Mouse (Mus musculus) left cerebral cortex, adult 18-20 months (tissue): ENCODE results near the gene Pgap1. TPM values are rescaled to one million over a fixed set of nuclear protein-coding genes. Genes with fewer than 3 reads are reported as not detected.
A peak's percentile ranks its signal among the peaks of the same experiment; 100 is the strongest.

Experiments used
- DNase-seq, 2 experiments: peaks; one replicate each; pipeline ENCODE4 v3.0.0; 2021 to 2022; ENCODE audit warnings: low spot score in 2 of 2, mixed read lengths in 1 of 2
- total RNA-seq, 2 experiments: library from RNA; stranded (reverse); gene quantifications; 2 replicates each; pipeline ENCODE4 v1.2.3; 2021

The Pgap1 gene
- total RNA-seq, 2 experiments from 2014 or later = 26.3 to 31.0 TPM

DNA sequence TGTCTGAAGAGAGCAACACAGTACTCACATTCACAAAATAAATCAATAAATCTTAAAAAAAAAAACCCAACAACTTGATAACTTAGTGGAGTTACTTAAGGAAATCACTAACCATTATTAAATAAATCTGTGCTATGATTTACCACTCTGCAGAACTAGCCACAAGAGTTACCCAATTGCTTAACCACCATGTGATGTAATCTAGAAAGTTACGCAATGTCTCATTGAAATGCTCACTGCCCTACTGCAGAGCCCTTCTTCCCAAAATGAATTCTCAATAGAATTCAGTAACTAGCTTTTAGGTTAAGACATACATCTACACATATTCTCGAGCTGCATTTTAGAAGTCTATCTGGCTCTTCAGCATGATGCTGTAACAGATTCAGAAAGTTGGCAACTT is 33.8 kb downstream of the Pgap1 start:
- DNase-seq = no peak

DNA sequence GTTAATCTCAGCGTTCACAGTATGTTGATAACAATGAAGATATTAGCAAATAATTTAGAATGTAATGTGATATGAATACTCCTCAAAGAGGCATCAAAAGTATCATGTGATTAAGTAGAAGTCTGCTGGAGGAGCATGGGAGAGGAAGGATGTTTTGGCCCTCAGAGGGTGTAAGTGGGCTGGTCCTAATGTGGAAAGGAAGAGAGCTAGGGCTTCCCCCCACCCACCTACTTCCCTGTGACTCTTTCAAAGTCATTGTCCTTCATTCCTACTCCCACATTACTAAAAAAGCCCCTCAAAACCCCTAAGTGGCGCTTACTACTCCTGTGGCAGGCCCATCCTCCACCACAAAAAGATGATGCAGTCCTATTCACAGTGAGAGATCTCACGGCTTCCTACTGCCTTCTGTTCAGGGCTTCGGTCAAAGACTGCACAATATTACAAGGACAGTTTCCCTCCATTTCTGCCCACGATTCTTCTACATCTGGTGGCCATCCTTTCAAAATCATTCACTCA is 37.4 kb downstream of the Pgap1 start:
- DNase-seq = no peak

DNA sequence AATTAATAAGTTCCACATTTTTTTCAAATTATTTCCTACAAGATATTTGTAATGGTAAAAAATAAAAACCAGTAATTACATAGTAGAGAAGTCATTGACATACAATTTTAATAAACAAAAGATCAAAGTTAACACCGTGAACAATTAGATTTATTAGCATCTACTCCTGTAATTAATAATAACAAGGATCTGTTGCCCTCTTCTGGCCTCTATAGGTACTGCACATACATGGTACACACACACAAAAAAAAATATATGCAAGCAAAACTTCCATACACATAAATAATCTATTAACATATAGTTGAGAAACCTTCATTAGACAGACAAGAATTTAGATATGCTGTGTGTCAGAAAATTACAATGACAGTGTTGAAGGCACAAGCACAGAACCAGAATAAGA is 43.6 kb downstream of the Pgap1 start:
- no peak for DNase-seq

DNA sequence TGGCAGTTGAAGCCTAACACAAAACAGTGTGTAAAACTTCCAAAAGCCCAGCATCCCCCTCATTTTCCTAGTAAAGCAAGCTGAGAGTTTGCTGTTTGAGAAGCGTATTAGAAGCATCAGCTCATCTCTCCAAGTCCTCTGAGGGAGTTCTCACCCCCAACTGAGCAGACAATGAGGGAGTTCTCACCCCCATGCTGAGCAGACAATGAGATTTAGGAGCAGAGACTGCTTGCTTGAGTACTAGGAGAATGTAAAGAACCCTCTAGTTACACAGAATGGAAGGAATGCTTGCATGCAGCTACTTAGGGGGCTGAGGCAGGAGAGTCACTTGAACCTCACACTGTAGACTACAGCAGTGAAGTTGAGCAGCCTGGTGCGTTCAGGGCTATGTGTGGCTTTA is 59.0 kb downstream of the Pgap1 start:
- DNase-seq = no peak

DNA sequence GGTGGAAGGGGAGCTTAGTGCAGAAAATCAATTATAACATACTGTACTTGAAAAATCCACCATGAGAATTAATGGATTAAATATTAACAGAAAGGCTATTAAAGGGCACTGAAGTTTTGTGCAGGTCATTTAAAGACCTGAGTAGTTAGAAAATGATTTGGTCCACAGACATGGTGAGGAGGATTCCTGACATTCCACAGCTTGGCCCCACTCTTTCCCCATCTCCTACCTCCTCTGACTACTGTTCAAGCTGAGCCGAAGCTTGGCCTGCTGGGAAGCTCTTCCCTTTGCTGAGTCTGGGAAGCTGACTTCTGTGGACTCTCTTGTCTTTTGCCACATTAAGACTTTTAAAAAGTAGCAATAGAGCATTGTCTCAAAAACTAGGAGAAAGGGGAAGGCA is 61.2 kb downstream of the Pgap1 start:
- DNase-seq = no peak

DNA sequence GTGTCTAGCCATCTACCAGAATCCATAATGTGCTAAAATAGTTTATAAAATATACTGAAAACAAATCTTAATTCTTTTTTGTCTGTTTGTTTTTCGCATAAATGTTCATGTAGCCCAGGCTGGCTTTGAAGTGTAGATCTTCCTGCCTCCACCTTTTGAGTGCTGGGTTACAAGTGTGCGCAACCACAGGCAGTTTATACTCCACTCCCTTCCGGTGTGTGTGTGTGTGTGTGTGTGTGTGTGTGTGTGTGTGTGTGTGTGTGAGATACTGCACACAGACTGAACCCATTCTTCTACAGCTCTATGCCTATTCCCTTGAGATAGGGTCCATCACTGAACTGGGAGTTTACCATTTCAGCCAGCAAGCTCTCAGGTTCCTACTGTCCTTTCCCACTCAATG is 64.0 kb downstream of the Pgap1 start:
- no peak for DNase-seq

DNA sequence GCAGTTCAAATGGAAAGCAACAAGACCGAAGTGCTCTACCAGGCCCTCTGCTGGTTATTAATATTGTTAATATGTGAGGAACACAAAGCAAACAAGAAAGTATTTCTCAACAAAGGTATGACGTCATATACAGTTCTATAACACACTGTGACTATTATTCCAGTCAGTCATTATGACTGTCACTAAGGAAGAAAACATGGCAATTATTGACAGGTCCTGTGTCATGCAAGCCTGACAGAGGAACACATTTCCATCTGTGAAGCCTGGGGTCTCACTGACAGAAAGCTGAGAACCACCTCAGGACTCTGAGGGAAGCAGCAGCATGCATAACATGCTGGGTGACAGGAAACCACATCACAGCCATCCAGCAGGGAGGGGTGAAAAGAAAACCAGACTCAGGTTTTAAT is 65.0 kb downstream of the Pgap1 start:
- DNase-seq = no peak

DNA sequence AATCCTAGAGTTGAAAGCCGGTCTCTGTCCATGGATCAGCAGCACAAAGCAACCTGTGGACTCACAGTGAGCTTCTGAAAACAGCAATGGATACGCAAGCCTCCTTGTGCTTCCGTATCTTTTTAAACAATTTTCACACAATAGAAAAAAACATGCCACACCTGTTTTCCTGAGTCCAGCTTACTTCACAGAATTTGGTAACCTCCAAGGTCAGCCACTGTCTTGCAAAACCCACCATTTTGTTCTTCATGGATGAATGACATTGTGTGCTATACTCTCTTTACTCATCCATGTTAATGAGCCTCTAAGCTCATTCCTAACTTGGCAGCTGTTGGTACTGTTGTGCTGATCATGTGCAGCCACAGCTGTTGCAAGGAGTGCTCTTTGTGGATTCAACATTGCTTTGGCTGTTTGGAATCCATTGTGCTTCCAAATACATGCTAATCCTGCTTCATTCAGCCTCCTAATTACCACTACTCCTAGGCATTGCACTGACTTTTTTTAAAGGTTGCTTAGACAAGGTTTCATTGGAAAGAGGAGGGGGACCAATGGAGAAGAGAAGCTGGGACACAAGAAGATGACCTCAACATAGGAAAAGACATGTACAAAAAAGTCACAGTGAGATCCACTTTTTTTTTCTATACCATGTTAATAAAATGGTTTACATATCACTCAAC is 72.6 kb downstream of the Pgap1 start:
- no peak for DNase-seq

DNA sequence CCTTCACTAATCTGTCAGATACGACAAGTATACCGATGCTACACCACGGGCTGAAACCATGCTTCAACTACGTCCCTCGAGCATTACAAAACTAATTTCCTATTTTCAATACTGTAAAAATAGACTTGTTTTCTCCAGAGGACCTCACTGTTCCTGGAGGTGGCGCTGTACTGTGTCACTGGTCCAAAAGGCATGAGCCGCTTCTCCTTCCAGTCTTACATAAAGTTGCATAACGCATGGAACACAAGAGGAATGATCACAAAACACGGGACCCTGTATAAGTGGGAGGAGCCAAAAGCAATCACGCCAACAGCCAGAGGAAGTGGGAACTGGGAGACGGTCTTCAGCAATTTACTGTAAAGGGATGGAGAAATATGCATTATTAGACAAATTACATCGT is 77.0 kb downstream of the Pgap1 start:
- DNase-seq = no peak

DNA sequence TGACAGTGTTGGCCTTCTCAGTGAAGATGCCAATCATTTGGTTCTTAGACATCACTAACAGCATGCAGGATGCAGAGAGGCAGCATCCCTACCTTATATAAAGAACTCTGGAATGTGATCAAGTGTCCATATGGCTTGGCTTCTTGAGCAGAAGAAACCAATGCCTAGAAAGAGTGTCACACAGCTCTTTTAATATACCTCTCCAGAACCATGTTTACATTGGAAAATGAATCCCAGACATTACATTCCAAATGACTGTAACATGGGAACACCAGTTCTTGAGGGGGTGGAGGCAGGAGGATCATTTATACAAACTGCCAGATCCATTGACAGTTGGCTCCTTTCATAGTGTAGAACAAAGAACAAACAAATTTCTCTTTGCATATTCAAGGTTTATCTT is 88.8 kb downstream of the Pgap1 start:
- peak; percentile 25 to 33 for DNase-seq

DNA sequence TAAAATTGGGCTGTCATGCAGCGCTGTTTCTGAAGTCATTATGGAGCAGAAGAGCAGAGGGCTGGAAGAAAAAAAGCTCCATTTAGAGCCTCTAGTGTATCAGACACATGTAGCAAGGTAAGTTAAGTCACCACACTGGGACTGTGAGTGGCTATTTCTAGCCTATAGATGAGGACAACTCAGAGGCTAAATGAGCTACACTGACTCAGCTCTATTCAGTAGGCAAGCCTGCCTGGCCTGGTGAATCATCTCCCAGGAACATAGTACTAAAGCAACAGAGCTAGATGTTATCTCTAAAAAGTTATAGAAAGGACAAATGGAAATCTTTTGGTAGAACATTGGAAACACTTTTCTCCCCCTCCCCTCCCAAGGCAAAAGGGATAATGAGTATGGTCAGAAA is 90.1 kb downstream of the Pgap1 start:
- DNase-seq = peak; percentile 19 to 27

DNA sequence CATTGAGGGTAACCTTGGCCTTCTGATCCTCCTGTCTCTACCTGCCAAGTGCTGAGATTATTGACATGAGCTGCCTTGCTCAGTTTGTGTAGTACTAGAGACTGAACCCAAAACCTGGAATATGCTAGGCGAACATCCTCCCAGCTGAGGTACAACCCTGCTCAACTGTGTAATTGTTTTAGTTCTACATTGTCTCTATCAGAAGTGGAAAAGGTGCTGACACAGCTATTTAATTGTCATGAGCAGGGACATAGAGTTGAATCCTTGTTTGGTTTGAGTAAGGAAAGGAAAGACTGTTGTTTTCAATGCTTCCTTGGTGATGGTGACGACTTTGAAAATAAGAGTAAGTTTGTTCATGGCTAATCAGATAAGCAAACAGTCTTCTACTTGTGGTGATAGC is 105.4 kb downstream of the Pgap1 start:
- no peak for DNase-seq

DNA sequence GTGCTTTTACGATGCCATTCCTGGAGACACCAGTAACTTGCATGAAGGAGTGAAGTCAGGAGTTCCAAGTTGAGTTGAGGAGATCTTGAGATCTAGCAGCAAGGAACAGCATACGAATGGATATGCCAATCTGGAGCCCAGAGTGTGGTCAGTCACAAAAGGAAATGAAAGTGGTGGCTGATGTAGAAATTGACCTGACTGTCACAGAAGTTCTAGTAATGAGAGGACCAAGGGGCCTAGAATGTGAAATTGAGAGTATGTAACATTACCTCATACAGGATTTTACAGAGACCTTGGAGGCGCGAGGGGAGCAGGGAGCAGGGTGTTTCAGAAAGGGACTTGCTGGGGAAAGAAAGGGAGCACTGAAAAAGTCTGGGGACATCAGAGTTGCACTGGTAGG is 108.7 kb downstream of the Pgap1 start:
- no peak for DNase-seq

DNA sequence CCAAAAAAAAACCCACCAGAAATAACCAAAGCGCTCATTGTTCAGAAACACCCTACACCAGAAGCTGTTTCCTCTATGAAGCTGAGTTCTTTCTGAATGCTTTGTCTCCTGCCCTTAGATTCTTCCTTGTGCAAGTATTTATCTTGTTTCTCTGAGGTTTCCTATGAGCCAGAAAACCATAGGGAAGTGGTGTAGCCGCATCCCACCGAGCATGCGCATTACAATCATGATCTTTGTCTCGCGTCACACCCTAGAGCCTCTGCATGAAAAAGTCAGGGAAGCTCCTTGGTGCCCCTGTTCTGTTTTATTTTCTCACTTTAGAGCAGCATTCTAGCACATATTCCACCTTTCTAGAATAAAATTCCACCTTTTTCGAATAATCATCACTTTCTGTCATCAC is 113.8 kb downstream of the Pgap1 start:
- no peak for DNase-seq

DNA sequence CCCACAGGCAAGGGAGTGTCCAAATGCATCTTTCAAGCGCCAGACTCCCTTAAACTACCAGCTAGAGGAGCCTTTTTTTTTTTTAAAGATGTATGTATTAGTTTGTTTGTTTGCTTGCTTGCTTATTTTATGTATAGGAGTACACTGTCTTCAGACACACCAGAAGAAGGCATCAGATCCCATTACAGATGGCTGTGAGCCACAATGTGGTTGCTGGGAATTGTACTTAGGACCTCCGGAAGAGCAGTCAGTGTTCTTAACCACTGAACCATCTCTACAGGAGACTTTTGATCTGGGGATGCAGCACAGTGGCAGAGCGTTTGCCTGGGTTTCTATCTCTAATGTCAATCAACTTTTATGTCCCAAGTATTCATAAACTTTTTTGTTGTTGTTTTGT is 118.4 kb downstream of the Pgap1 start:
- no peak for DNase-seq

DNA sequence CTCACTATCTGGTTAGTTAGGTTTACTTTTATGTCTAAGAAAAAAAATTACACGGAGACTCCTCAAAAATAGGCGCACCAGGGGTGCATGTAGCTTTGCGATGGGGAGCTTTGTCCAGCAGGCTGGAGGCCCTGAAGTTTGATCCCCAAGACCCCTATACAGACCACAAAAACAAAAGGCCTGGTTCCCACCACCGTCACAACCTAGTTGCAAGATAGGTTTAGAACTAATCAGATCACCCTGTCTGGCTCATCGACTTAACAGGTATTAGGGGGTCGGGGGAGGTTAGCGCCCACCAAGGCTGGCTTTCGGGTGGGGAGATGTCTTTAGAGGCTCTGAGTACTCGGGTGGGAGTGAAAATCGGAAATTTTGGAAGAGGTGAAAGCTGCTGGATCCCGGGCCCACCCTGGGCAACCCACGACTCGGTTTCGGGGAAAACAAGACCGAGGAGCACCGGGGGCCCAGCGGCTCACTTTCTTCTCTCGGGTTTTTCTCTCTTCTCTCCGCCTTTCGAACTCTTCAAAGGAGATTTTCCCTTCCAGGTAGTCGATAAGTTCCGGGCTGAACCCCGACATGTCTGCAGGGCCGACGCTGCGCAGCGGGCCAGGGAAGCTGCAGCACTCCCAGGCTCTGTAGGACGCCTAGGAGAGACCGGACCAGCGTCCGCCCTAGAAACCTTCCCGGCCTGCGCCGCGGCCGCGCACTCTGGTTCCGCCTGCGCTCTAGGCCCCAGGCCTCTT is 119.0 kb downstream of the Pgap1 start, which contains the start of gene Gtf3c3:
Gene Gtf3c3, minus strand, starts transcription at position 632 of the 740 bp plus-strand sequence.
- DNase-seq = peak; percentile 76 to 84

Other genes starting within 250 kb of the Pgap1 start
- 10 to 100 TPM; 25.9 to 26.3 TPM for gene Gtf3c3, start 118.7 kb downstream of the Pgap1 start, total RNA-seq